Mouse (Mus musculus) intestine, embryonic 14.5 days (tissue): ENCODE measurements around the gene Dnajc5. TPM values are rescaled to one million over a fixed set of nuclear protein-coding genes. Genes with fewer than 3 reads are reported as not detected.

ENCODE experiments used
- ATAC-seq: fragments of 200-750 bp; cut with Nextera tagmentation; replicated peaks from 2 replicates; pipeline ENCODE4 v1.8.0; 2017; ENCODE audit warnings: low read depth, moderate number of reproducible peaks, moderate TSS enrichment, moderate library complexity; ENCODE audit not compliant: low FRiP score, low TSS enrichment
- DNase-seq: peaks from one replicate; pipeline ENCODE4 v3.0.0-alpha.2; 2018; ENCODE audit warnings: low spot score
- H3K27ac ChIP-seq: fragments of 300-500 bp; sonication (generic); 2 replicates; pipeline ENCODE4 v1.5.1; 2014; ENCODE audit warnings: low read depth, mild to moderate bottlenecking, control low read depth
- H3K27me3 ChIP-seq: fragments of 300-500 bp; sonication (generic); replicated peaks from 2 replicates; pipeline ENCODE4 v1.6.1; 2014; ENCODE audit warnings: low read length, control low read depth; ENCODE audit not compliant: control insufficient read depth, insufficient read depth
- H3K36me3 ChIP-seq: fragments of 300-500 bp; sonication (generic); 2 replicates; pipeline ENCODE4 v1.6.1; 2014; ENCODE audit warnings: low read length, control low read depth; ENCODE audit not compliant: control insufficient read depth, insufficient read depth
- H3K4me1 ChIP-seq: fragments of 300-500 bp; sonication (generic); replicated peaks from 2 replicates; pipeline ENCODE4 v1.6.1; 2014; ENCODE audit warnings: low read length, control low read depth, mixed read lengths; ENCODE audit not compliant: control insufficient read depth, insufficient read depth
- H3K4me2 ChIP-seq: fragments of 300-500 bp; sonication (generic); 2 replicates; pipeline ENCODE4 v1.6.1; 2014; ENCODE audit warnings: low read length
- H3K4me3 ChIP-seq: fragments of 300-500 bp; sonication (generic); 2 replicates; pipeline ENCODE4 v1.5.1; 2014; ENCODE audit warnings: low read depth, low read length, control low read depth, mixed read lengths
- H3K9ac ChIP-seq: fragments of 300-500 bp; sonication (generic); 2 replicates; pipeline ENCODE4 v1.6.1; 2014; ENCODE audit warnings: mild to moderate bottlenecking, low read length
- H3K9me3 ChIP-seq: fragments of 300-500 bp; sonication (generic); 2 replicates; pipeline ENCODE4 v1.6.1; 2016; ENCODE audit warnings: low read length, control low read depth; ENCODE audit not compliant: control insufficient read depth
- WGBS: fragments of 180-500 bp; shearing (Covaris S2); extraction: QIAGEN DNeasy Blood & Tissue Kit; methylation state at CpG from one replicate; pipeline ENCODE4 v1.1.7; 2014; 5-methylcytosine and 5-hydroxymethylcytosine counted together
- polyA plus RNA-seq: library from polyadenylated mRNA; unstranded; fragments of >200 nt; fragmentation: Nextera tagmentation; extraction: Ambion mirVana; gene quantifications from 2 replicates; pipeline ENCODE4 v1.2.1, GENCODE M21; 2014

Dnajc5 gene
- polyA plus RNA-seq, 1 experiment from 2014 or later, result 79.8 TPM

DNA sequence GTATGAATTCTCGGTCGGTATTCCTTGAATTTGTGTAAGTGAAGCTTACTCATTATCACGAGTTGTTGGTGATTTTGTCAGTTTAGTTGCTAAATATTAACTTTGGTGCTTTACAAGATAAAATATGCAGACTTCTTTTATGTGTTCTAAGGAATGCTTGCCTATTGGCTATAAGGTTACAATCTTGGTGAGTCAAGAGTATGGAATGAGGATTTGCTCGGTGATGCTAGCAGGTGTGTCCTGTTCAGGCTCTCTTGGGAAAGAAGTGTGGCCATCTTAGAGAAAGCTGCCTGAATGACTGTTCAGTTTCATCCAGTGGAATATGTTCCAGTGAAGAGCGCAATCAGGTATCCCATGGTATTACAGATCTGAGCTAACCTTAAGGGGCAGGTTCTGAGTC is 5.2 kb downstream of the Dnajc5 start:
- ATAC-seq (no peak; the same call in 1 of the 2 replicates), DNase-seq (no peak)
- 73% methylated on average over 5 of the region's 5 CpGs for WGBS
- Histone ChIP-seq H3K4me3 (no peak overlapping the region), H3K27me3 (no peaks in the 10 kb centered on the region), H3K4me1 (peaks cover 14% of the 10 kb centered on the region), H3K4me2 (peak overlapping the region; percentile 4; the same call in 1 of the 2 replicates), H3K9ac (no peak overlapping the region), H3K9me3 (0 out of 2 replicates have a peak, but pooled peaks cover under 1% of the 10 kb centered on the region), H3K27ac (peak overlapping the region; percentile 47; the same call in 1 of the 2 replicates), H3K36me3 (peaks cover 9% of the 10 kb centered on the region; the same call in 1 of the 2 replicates)

DNA sequence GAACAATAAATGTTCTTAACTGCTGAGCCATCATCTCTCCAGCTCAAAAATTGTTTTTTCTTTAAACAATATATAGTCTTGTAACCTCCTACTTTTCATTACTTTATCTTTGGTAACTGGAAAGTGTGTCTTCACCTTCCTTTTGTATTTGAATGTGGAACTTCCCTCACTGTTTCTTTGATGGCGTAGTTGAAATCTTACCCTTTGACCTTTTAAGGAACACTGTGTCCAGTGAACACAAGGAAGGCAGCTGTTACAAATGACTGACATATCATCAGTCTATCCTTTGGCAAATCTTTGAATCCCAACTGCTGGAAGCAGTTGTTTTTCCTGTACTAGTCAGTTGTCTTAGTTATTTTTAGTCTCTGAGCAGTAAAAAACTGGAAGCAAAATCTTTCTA is 8.8 kb downstream of the Dnajc5 start:
- Histone ChIP-seq H3K4me1 (0 out of 2 replicates have a peak, but pooled peaks cover 5% of the 10 kb centered on the region), H3K9ac (no peak overlapping the region), H3K36me3 (peaks cover 9% of the 10 kb centered on the region), H3K27me3 (no peaks in the 10 kb centered on the region), H3K27ac (no peak overlapping the region), H3K4me3 (no peak overlapping the region), H3K9me3 (0 out of 2 replicates have a peak, but pooled peaks cover 5% of the 10 kb centered on the region), H3K4me2 (no peak overlapping the region)
- ATAC-seq (no peak), DNase-seq (no peak)
- WGBS, result 97% methylated on average over 1 of the region's 1 CpGs

DNA sequence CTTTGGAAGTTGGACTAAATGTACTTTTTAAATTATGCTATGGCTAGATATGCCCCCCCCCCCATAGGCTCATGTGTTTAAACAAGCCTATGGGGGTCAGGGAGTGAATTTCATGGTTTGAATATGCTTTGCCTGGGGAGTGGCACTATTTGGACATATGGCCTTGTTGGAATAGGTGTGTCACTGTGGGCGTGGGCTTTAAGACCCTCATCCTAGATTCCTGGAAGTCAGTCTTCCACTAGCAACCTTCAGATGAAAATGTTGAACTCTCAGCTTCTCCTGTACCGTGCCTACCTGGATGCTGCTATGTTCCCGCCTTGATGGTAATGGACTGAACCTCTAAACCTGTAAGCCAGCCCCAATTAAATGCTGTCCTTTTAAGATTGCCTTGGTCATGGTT is 12.3 kb downstream of the Dnajc5 start:
- no peak overlapping the region for H3K4me2 ChIP-seq
- no peaks in the 10 kb centered on the region for H3K27me3 ChIP-seq
- 95% methylated on average over 3 of the region's 3 CpGs for WGBS
- H3K9me3 ChIP-seq, result 0 out of 2 replicates have a peak, but pooled peaks cover 5% of the 10 kb centered on the region
- no peaks in the 10 kb centered on the region for H3K4me1 ChIP-seq
- ATAC-seq, result no peak
- no peak overlapping the region for H3K27ac ChIP-seq
- no peak overlapping the region for H3K9ac ChIP-seq
- H3K36me3 ChIP-seq, result peaks cover 7% of the 10 kb centered on the region
- DNase-seq, result no peak
- H3K4me3 ChIP-seq, result no peak overlapping the region

DNA sequence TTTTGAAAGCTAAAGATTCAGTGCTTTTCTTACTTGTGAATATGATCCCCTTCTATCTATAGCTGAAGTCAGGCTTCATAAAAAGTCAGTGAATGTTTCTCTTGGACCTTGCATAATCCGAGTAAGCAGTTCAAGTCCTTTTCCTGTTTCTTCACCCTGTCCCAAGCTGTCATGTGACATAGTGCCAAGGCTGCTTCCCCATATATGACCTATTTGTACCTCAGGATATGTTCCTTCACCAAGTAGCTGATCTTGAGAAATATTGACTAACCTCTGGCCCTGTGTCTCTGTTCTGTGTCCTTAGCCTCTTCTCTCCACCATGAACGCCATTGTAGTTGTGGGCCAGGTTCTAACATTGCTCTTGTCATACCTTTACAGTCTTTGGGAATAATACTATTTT is 16.1 kb downstream of the Dnajc5 start:
- H3K27me3 ChIP-seq, result no peaks in the 10 kb centered on the region
- no peak overlapping the region for H3K27ac ChIP-seq
- no peak overlapping the region for H3K4me2 ChIP-seq
- H3K36me3 ChIP-seq, result no peaks in the 10 kb centered on the region; the same call in none of the 2 replicates
- H3K4me3 ChIP-seq, result no peak overlapping the region
- no peak for DNase-seq
- ATAC-seq, result no peak
- H3K9me3 ChIP-seq, result no peaks in the 10 kb centered on the region
- no peaks in the 10 kb centered on the region for H3K4me1 ChIP-seq
- 91% methylated on average over 2 of the region's 2 CpGs for WGBS
- no peak overlapping the region for H3K9ac ChIP-seq

DNA sequence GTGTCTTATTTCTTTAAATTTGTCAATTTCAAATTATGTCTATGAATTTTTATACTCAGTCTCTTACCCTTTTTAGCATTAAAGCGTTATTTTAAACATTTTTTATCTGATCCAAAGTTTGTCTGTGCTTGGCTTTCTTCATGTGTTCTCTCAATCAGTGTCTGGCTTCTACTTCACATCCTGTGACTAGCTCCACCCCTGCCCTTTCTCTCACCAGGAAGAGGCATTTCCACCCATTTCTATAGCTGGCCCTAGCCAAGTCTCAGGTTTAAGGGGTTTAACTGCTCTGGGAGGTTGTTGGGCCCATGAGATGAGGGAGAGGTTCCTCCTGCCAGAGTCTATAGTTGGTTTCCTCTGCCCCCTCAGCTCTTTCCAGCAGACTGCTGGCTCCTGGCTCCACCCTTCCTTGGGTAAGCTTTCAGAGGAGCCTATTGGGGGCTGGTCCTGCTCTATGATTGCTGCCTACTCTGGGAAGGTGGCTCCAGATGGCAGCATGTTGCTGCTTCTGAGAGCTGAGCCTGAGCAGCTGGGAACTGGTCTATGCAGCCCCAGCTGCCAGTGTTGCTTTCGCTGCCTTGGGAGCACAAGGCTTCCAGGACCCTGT is 17.3 kb downstream of the Dnajc5 start:
- no peaks in the 10 kb centered on the region for H3K27me3 ChIP-seq
- no peaks in the 10 kb centered on the region for H3K9me3 ChIP-seq
- no peak for DNase-seq
- H3K36me3 ChIP-seq, result peaks cover 3% of the 10 kb centered on the region
- 82% methylated on average over 2 of the region's 2 CpGs for WGBS
- no peak overlapping the region for H3K4me2 ChIP-seq
- H3K4me1 ChIP-seq, result no peaks in the 10 kb centered on the region
- H3K9ac ChIP-seq, result no peak overlapping the region
- 0 out of 2 replicates have a peak overlapping the region, but pooled peaks have one; percentile 38 for H3K27ac ChIP-seq
- no peak overlapping the region for H3K4me3 ChIP-seq
- ATAC-seq, result no peak

DNA sequence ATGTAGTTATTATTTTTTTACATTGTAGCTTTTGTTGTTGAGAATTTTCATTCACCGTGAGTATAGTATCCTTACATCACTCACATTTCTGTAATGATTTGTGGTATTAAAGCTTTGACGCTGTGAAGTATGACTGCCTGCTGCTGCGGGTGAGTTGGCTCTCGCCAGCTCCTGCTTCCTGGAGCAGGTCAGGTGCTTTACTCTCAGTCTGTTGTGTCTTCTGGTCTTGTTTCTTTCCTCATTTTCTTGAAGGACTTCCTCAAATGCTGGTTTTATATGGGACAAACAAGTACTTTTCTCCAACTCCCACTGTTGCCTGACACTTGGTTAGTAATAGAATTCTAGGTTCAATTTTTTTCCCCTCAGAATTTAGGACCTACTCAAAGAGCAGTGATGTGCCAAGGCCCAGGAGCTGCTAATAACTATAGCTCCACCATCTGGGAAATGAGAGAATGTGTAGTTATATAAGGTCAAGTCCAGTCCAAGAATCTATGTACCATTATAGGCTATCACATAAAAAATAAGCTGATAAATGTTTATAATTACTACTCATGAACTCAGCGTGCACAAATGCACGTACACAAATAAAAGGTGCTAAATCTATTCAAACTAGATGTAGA is 21.6 kb downstream of the Dnajc5 start:
- H3K27me3 ChIP-seq, result no peaks in the 10 kb centered on the region
- DNase-seq, result no peak
- peaks cover 20% of the 10 kb centered on the region for H3K36me3 ChIP-seq
- H3K9me3 ChIP-seq, result no peaks in the 10 kb centered on the region
- whole genome bisulfite sequencing, result 93% methylated on average over 6 of the region's 6 CpGs
- ATAC-seq, result no peak
- no peak overlapping the region for H3K4me2 ChIP-seq
- H3K4me1 ChIP-seq, result no peaks in the 10 kb centered on the region
- no peak overlapping the region for H3K27ac ChIP-seq
- no peak overlapping the region for H3K4me3 ChIP-seq
- H3K9ac ChIP-seq, result no peak overlapping the region

DNA sequence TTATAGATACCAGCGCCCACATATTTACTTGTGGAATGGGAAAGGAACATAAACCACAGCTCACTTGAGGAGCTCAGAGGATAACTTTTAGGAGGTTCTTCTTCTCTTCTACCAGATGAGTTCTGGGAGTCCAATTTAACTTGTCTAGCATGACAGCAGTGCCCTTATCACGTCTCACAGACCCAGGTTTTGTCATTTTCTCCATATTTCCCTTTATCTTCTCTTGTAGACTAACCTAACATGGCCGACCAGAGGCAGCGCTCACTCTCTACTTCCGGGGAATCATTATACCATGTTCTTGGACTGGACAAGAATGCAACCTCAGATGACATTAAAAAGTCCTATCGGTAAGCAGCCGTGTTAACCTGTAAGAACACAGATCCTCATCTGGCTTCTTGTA is 25.9 kb downstream of the Dnajc5 start:
- DNase-seq, result no peak
- Histone ChIP-seq H3K36me3 (peaks cover 61% of the 10 kb centered on the region), H3K4me3 (no peak overlapping the region), H3K27ac (no peak overlapping the region), H3K27me3 (no peaks in the 10 kb centered on the region), H3K4me1 (no peaks in the 10 kb centered on the region), H3K9me3 (no peaks in the 10 kb centered on the region), H3K4me2 (no peak overlapping the region), H3K9ac (no peak overlapping the region)
- 95% methylated on average over 7 of the region's 7 CpGs for WGBS
- no peak for ATAC-seq

DNA sequence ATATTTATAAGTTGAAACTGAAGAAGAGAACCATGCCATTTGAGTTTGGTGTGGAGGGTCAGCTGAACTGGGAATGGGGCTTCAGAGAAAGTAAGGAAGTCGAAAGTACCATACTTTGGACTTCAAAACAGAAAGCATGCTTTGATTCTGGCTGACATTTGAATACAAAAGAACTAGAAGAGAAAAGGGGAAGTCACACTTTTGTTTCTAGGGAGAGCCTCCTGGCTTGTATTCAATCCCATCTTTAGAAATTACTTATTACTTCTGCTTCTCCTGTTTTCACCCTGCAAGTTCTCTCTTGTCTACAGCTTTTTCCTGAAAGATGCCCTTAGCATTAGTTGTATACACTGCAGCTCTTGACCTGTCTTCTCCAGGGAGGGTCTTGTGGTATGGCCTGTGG is 27.9 kb downstream of the Dnajc5 start:
- no peak overlapping the region for H3K9ac ChIP-seq
- no peak overlapping the region for H3K27ac ChIP-seq
- no peak overlapping the region for H3K4me2 ChIP-seq
- 73% methylated on average over 1 of the region's 1 CpGs for WGBS
- DNase-seq, result no peak
- no peaks in the 10 kb centered on the region for H3K4me1 ChIP-seq
- peaks cover 76% of the 10 kb centered on the region for H3K36me3 ChIP-seq
- H3K9me3 ChIP-seq, result no peaks in the 10 kb centered on the region
- H3K27me3 ChIP-seq, result no peaks in the 10 kb centered on the region
- ATAC-seq, result no peak
- H3K4me3 ChIP-seq, result no peak overlapping the region

DNA sequence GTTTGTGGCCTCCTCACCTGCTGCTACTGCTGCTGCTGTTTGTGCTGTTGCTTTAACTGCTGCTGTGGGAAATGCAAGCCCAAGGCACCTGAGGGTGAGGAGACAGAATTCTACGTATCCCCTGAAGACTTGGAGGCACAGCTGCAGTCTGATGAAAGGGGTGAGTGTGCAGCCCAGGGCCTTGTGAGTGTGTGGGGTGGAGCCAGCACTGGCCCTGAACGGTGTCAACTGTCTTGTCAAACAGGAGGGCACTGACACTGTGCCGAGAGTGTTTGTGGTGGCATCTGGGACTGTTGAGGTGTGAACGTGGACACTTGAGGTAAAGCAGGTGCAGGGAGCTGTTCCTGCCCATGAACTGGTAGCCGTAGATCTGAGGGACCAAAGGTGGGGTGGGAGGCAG is 28.4 kb downstream of the Dnajc5 start:
- Histone ChIP-seq H3K27ac (no peak overlapping the region), H3K4me2 (no peak overlapping the region), H3K27me3 (no peaks in the 10 kb centered on the region), H3K9ac (no peak overlapping the region), H3K36me3 (peaks cover 76% of the 10 kb centered on the region), H3K4me3 (no peak overlapping the region), H3K9me3 (no peaks in the 10 kb centered on the region), H3K4me1 (no peaks in the 10 kb centered on the region)
- 82% methylated on average over 5 of the region's 5 CpGs for WGBS
- no peak for ATAC-seq
- DNase-seq, result no peak
